Mouse (Mus musculus) Patski (cell line): ENCODE data around the gene 2810004N23Rik. TPM values are rescaled to one million over a fixed set of nuclear protein-coding genes. Genes with fewer than 3 reads are reported as not detected.

Source experiments
- ATAC-seq: fragments of 100-300 bp; one replicate; pipeline ENCODE4 v1.8.0; 2021
- CTCF ChIA-PET: fragments of 350-600 bp; sonication (Branson Sonifier 250); formaldehyde crosslinking; loops from one replicate; lab custom pipeline; 2022; ENCODE audit warnings: inconsistent platforms; lab: Charles Lee
- POLR2A ChIA-PET: fragments of 350-600 bp; sonication (Branson Sonifier 250); formaldehyde crosslinking; loops from one replicate; lab custom pipeline; 2022; ENCODE audit warnings: antibody characterized with exemption, inconsistent platforms; lab: Charles Lee
- DNase-seq: peaks from one replicate; pipeline ENCODE4 v3.0.0-alpha.2; 2011; ENCODE audit warnings: low read depth, low spot score
- H3K27me3 ChIP-seq: fragments of 371-371 bp; one replicate; pipeline ENCODE4 v1.5.1; 2021
- CTCF ChIP-seq: fragments of 100-300 bp; IDR thresholded peaks from one replicate; pipeline ENCODE4 v1.5.1; 2021
- in situ Hi-C: fragments of 300-500 bp; cut with MboI; formaldehyde crosslinking; loops from 3 replicates; pipeline ENCODE4 v1.11.1; 2018; ENCODE audit warnings: low pct_unique_long_range_greater_than_20kb, mixed read lengths
- polyA plus RNA-seq: library from polyadenylated mRNA; unstranded; gene quantifications from one replicate; pipeline ENCODE4 v1.2.3, GENCODE M21; 2021

The 2810004N23Rik gene
- polyA plus RNA-seq, 1 experiment from 2014 or later: 43.0 TPM

GRCm38 (mm10) chr8:124896632-124897385 lies 33.9 kb upstream of the 2810004N23Rik start:
- ChIA-PET POLR2A (interaction anchor here (0.8 to 1.5 kb wide), 5 partner anchors 13 to 116 kb away, joined by 3 to 6 read pairs (median 3); partner anchors contain the start of gene Tsnax), CTCF (interaction anchor here (0.8 to 1.3 kb wide), 4 partner anchors 14 to 137 kb away, joined by 3 to 4 read pairs (median 3); no protein-coding TSS in a partner anchor)
- H3K27me3 ChIP-seq: peaks cover 8% of the 10 kb centered on the region
- in situ Hi-C loops: loop anchor here (5.0 kb wide), 2 partner anchors 55 to 140 kb away; no protein-coding TSS in a partner anchor
- DNase-seq: peak; percentile 19
- TF ChIP-seq CTCF: no peak
- peak; percentile 76 for ATAC-seq

GRCm38 (mm10) chr8:124896010-124896631 lies 33.2 kb upstream of the 2810004N23Rik start:
- DNase-seq (no peak), ATAC-seq (no peak)
- ChIA-PET POLR2A (interaction anchor here (0.8 to 1.5 kb wide), 5 partner anchors 13 to 116 kb away, joined by 3 to 6 read pairs (median 3); partner anchors contain the start of gene Tsnax), CTCF (interaction anchor here (0.8 to 1.3 kb wide), 5 partner anchors 14 to 138 kb away, joined by 3 to 4 read pairs (median 3); no protein-coding TSS in a partner anchor)
- TF ChIP-seq CTCF: no peak
- in situ Hi-C loops: loop anchor here (5.0 kb wide), 2 partner anchors 56 to 141 kb away; no protein-coding TSS in a partner anchor
- H3K27me3 ChIP-seq: peaks cover 8% of the 10 kb centered on the region

GRCm38 (mm10) chr8:124892596-124892995 lies 29.7 kb upstream of the 2810004N23Rik start:
- in situ Hi-C loops: no loop called here
- CTCF ChIA-PET: no interaction called here
- ATAC-seq (no peak), DNase-seq (no peak)
- no peak for TF ChIP-seq CTCF
- peaks cover 8% of the 10 kb centered on the region for H3K27me3 ChIP-seq
- POLR2A ChIA-PET: no interaction called here

GRCm38 (mm10) chr8:124888385-124888784 lies 25.5 kb upstream of the 2810004N23Rik start:
- CTCF ChIA-PET: interaction anchor here (1.3 kb wide), 1 partner anchor 153 kb away, joined by 3 read pairs; no protein-coding TSS in a partner anchor
- DNase-seq (no peak), ATAC-seq (no peak)
- POLR2A ChIA-PET: no interaction called here
- no peak for TF ChIP-seq CTCF
- in situ Hi-C loops: no loop called here
- no peaks in the 10 kb centered on the region for H3K27me3 ChIP-seq

- TF ChIP-seq CTCF: no peak
- DNase-seq (no peak), ATAC-seq (no peak)
- in situ Hi-C loops: no loop called here
- ChIA-PET POLR2A (interaction anchor here (0.8 to 1.1 kb wide), 3 partner anchors 8 to 69 kb away, joined by 3 read pairs; no protein-coding TSS in a partner anchor), CTCF (no interaction called here)
- no peaks in the 10 kb centered on the region for H3K27me3 ChIP-seq
Observed at GRCm38 (mm10) chr8:124878946-124879526, 16.1 kb upstream of the 2810004N23Rik start.

GRCm38 (mm10) chr8:124878141-124878540 lies 15.2 kb upstream of the 2810004N23Rik start:
- POLR2A ChIA-PET: no interaction called here
- in situ Hi-C loops: no loop called here
- no peak for TF ChIP-seq CTCF
- ATAC-seq: no peak
- H3K27me3 ChIP-seq: no peaks in the 10 kb centered on the region
- CTCF ChIA-PET: no interaction called here
- no peak for DNase-seq

- H3K27me3 ChIP-seq: no peaks in the 10 kb centered on the region
- no peak for ATAC-seq
- DNase-seq: no peak
- in situ Hi-C loops: no loop called here
- no peak for TF ChIP-seq CTCF
- POLR2A ChIA-PET: no interaction called here
- CTCF ChIA-PET: no interaction called here
Observed at GRCm38 (mm10) chr8:124872690-124873089, 9.8 kb upstream of the 2810004N23Rik start.

GRCm38 (mm10) chr8:124872081-124872480 lies 9.2 kb upstream of the 2810004N23Rik start:
- ATAC-seq (no peak), DNase-seq (no peak)
- POLR2A ChIA-PET: no interaction called here
- no peaks in the 10 kb centered on the region for H3K27me3 ChIP-seq
- in situ Hi-C loops: no loop called here
- CTCF ChIA-PET: no interaction called here
- TF ChIP-seq CTCF: no peak

GRCm38 (mm10) chr8:124871474-124871873 lies 8.6 kb upstream of the 2810004N23Rik start:
- in situ Hi-C loops: no loop called here
- ATAC-seq: no peak
- TF ChIP-seq CTCF: no peak
- ChIA-PET CTCF (no interaction called here), POLR2A (no interaction called here)
- no peaks in the 10 kb centered on the region for H3K27me3 ChIP-seq
- no peak for DNase-seq

GRCm38 (mm10) chr8:124869708-124870107 lies 6.8 kb upstream of the 2810004N23Rik start:
- in situ Hi-C loops: no loop called here
- no peak for TF ChIP-seq CTCF
- DNase-seq (no peak), ATAC-seq (no peak)
- ChIA-PET POLR2A (interaction anchor here (0.8 kb wide), 1 partner anchor 16 kb away, joined by 4 read pairs; no protein-coding TSS in a partner anchor), CTCF (no interaction called here)
- H3K27me3 ChIP-seq: no peaks in the 10 kb centered on the region
